Mouse (Mus musculus) WW6 (cell line): ENCODE measurements around the gene Gm5737.

Experiments
- DNase-seq: peaks from one replicate; pipeline ENCODE4 v3.0.0-alpha.2; 2013; ENCODE audit warnings: low read depth, low spot score

Gm5737 gene

DNA sequence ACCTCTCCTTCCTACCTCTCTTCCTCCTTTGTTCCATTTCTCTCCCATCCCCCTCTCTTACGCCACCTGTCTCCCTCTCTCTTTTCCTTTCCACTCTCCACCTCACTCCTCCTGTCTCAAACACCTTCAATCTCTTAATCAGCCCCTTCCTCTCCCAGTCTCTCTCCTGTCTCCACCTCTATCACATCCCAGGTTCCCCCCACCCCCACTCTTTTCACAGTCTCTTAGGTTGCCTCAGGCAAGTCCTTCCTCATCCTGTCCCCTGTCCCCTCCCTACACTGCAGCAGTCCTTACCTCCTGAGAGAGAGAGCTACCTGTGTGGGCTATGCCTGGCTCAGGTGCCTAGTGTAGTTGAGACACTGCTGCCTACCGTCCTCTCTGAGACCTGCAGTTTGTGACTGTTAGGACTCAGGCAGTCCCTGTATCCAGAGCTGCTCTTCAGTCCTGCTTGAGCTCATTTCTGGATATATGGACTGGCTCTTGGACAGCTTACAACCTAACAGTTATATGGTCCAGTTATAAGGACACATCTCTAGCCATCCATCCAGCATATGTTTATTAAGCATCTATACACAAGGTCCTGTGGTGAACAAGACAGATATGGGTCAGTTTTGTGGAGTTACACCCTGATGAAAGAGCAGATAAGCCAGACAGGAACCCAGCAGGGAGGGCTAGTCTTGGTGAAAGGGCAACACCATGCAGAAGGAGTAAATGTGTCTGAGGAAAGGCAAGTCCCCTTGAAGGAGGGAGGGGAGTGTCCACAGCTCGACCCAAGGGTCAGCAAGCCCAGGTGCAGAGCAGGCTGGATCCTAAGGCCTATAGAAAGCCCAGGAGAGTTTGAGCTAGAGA lies 63.6 kb downstream of the Gm5737 start:
- no peak for DNase-seq

- DNase-seq: no peak
These were observed 66.1 kb downstream of the Gm5737 start for GRCm38 (mm10) chr7:120878271-120878670.

DNA sequence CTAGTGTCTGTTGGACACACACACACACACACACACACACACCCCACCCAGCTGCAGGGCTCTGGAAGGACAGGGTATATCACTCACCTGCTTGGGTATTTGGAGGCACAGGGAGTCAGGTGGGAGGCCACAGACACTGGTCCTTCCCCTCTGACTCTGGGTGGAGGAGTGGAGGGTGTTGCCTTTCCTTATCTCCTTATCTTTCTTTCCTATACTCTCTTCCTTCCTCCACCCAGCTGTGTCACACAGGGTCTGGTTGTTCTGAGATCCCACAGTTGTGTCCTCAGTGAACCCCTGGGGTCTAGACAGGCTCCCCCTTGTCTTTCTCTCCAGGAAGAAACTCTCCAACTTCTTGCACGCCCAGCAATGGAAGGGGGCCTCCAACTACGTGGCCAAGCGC lies 67.8 kb downstream of the Gm5737 start:
- no peak for DNase-seq

DNA sequence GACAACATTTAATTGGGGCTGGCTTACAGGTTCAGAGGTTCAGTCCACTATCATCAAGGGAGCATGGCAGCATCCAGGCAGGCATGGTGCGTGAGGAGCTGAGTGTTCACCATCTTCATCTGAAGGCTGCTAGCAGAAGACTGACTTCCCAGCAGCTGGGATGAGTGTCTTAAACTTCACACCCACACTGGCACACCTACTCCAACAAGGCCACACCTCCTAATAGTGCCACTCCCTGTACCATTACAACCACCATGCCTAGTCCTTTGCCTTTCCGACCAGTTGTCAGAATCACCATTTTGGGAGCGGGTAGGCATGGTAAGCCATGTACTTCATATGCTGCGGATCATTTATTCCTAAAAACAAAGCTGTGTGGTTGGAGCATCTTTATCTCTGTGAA lies 68.6 kb downstream of the Gm5737 start:
- no peak for DNase-seq
